Mouse (Mus musculus) kidney, adult 2 months (tissue): ENCODE measurements around the gene Rab37. TPM values are rescaled to one million over a fixed set of nuclear protein-coding genes. Genes with fewer than 3 reads are reported as not detected.

ENCODE experiments used
- DNase-seq: peaks from one replicate; pipeline ENCODE4 v3.0.0; 2021
- H3K27ac ChIP-seq: fragments of 200-500 bp; 2 replicates; pipeline ENCODE4 v1.5.1; 2012; ENCODE audit warnings: low read depth, low read length, control low read depth, inconsistent platforms; ENCODE audit not compliant: insufficient read depth
- H3K27me3 ChIP-seq: fragments of 200-500 bp; replicated peaks from 2 replicates; pipeline ENCODE4 v1.6.1; 2012; ENCODE audit warnings: mild to moderate bottlenecking, moderate library complexity, low read length, inconsistent platforms; ENCODE audit not compliant: control insufficient read depth, insufficient read depth
- H3K36me3 ChIP-seq: fragments of 200-500 bp; 2 replicates; pipeline ENCODE4 v1.6.1; 2012; ENCODE audit warnings: mild to moderate bottlenecking, moderate library complexity, low read length, inconsistent platforms; ENCODE audit not compliant: control insufficient read depth, insufficient read depth
- H3K4me1 ChIP-seq: fragments of 200-500 bp; 2 replicates; pipeline ENCODE4 v1.6.1; 2011; ENCODE audit warnings: low read length; ENCODE audit not compliant: control insufficient read depth, insufficient read depth
- H3K4me3 ChIP-seq: fragments of 200-500 bp; 2 replicates; pipeline ENCODE4 v1.5.1; 2011; ENCODE audit warnings: mild to moderate bottlenecking, low read depth, low read length, control low read depth; ENCODE audit not compliant: insufficient read depth
- CTCF ChIP-seq: fragments of 200-500 bp; conservative IDR thresholded peaks from 2 replicates; pipeline ENCODE4 v1.5.1; 2011; ENCODE audit warnings: low read depth, mild to moderate bottlenecking, control low read depth, low read length, moderate library complexity, mixed read lengths; ENCODE audit not compliant: insufficient read depth, insufficient read length
- POLR2A ChIP-seq: fragments of 200-500 bp; IDR thresholded peaks from one replicate; pipeline ENCODE4 v1.6.1; 2011; ENCODE audit warnings: low read depth, low read length, control low read depth
- WGBS: fragments of 180-500 bp; shearing (Covaris S2); methylation state at CpG from one replicate; pipeline ENCODE4 v1.1.7; 2018; 5-methylcytosine and 5-hydroxymethylcytosine counted together
- polyA plus RNA-seq: library from polyadenylated mRNA; depleted of rRNA; stranded (reverse); fragments of >200 nt; gene quantifications from 2 replicates; pipeline ENCODE4 v1.2.3, GENCODE M21; 2012; rRNA removed

Gene Rab37
- polyA plus RNA-seq, 1 experiment: 1.1 TPM

DNA sequence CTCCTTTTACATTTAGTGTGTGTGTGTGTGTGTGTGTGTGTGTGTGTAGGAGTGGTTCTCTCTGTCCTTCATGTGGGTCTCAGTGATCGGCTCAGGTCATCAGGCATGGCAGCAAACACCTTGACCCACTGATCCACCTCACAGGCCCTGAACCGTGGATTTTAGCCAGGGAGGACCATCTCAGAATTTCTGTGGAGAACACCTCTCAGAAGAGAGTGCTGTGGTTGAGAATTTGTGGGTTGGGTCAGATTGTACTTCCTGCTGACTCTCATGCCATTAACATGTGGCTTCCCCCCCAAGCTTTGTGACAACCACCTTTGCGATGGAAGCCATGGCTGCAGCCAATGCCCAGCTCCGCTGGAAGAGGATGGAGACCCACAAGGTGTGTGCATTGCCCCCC lies 109.3 kb downstream of the Rab37 start:
- Histone ChIP-seq H3K27ac (no peak overlapping the region), H3K36me3 (no peaks in the 10 kb centered on the region; the same call in 1 of the 2 replicates), H3K4me3 (no peak overlapping the region), H3K4me1 (no peaks in the 10 kb centered on the region), H3K27me3 (no peaks in the 10 kb centered on the region)
- 82% methylated on average over 4 of the region's 4 CpGs for WGBS
- no peak for DNase-seq
- no peak for TF ChIP-seq CTCF
- TF ChIP-seq POLR2A: no peak

DNA sequence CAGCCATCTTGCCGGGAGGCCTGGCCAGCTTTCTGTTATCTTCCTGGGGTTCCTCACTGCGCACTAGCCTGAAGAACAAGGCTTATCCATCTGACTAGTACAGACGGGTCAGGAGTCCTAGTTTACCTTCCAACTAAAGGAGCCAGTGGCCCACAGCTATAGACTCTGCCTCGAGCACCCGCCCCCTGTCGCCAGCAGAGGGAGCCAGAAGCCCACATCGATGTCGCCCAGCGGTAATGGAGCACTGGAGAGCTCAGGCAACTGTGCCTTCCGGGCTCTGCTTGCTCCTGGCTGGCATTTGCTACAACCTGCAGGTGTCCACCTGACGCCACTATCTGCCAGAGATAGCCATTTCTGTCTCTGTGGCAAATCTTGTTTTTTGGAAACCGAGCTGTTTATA lies 111.1 kb downstream of the Rab37 start:
- Histone ChIP-seq H3K4me3 (no peak overlapping the region), H3K27me3 (no peaks in the 10 kb centered on the region), H3K4me1 (no peaks in the 10 kb centered on the region), H3K27ac (no peak overlapping the region), H3K36me3 (no peaks in the 10 kb centered on the region; the same call in 1 of the 2 replicates)
- TF ChIP-seq CTCF (peak; percentile 97), POLR2A (no peak)
- WGBS: 21% methylated on average over 12 of the region's 12 CpGs
- peak; percentile 81 for DNase-seq

DNA sequence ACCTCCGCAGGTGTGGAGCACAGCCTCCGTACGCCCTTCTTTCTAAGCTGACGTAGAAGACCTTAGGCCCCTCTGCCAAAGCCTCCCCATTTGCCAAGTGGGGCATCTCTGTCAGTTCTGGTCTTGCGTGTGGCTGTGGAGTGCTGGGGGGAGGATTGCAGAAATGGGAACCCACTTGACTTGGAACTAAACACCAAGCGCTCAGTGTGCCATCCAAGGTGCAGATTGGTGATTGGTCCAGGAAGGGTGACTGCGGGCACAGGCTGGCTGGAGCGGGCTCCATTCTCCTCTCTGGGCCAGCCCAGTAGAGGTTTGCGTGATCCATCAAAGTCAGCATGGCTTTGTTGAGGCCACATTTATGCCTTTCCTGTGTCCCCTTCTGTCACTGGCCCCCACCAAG lies 111.5 kb downstream of the Rab37 start:
- no peaks in the 10 kb centered on the region for H3K27me3 ChIP-seq
- 93% methylated on average over 9 of the region's 9 CpGs for WGBS
- no peak overlapping the region for H3K4me3 ChIP-seq
- TF ChIP-seq POLR2A (no peak), CTCF (no peak)
- no peak for DNase-seq
- no peaks in the 10 kb centered on the region for H3K4me1 ChIP-seq
- H3K36me3 ChIP-seq: no peaks in the 10 kb centered on the region; the same call in 1 of the 2 replicates
- no peak overlapping the region for H3K27ac ChIP-seq

DNA sequence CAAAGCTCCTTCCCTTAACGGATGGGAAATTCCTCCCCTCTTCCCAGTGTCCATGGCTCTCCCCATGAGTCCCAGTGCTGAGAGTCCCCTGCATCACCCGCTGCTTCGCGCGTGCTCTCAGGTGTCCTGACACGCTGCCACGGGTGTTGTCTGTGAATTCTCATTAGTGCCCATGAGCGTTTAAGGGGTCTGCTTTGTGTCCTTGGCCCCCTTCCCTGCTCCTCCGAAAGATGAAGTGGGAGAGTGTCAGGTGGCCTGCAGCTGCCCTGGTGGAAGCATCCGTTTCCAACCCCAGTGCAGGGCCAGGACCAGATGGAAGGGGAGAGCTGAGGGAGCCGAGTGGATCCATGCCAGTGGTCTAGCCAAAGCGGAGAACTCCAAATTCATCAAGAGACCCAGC lies 116.9 kb downstream of the Rab37 start:
- H3K4me3 ChIP-seq: no peak overlapping the region
- 90% methylated on average over 12 of the region's 12 CpGs for WGBS
- DNase-seq: no peak
- TF ChIP-seq POLR2A (no peak), CTCF (no peak)
- H3K4me1 ChIP-seq: no peaks in the 10 kb centered on the region
- no peak overlapping the region for H3K27ac ChIP-seq
- no peaks in the 10 kb centered on the region for H3K27me3 ChIP-seq
- no peaks in the 10 kb centered on the region; the same call in 1 of the 2 replicates for H3K36me3 ChIP-seq

DNA sequence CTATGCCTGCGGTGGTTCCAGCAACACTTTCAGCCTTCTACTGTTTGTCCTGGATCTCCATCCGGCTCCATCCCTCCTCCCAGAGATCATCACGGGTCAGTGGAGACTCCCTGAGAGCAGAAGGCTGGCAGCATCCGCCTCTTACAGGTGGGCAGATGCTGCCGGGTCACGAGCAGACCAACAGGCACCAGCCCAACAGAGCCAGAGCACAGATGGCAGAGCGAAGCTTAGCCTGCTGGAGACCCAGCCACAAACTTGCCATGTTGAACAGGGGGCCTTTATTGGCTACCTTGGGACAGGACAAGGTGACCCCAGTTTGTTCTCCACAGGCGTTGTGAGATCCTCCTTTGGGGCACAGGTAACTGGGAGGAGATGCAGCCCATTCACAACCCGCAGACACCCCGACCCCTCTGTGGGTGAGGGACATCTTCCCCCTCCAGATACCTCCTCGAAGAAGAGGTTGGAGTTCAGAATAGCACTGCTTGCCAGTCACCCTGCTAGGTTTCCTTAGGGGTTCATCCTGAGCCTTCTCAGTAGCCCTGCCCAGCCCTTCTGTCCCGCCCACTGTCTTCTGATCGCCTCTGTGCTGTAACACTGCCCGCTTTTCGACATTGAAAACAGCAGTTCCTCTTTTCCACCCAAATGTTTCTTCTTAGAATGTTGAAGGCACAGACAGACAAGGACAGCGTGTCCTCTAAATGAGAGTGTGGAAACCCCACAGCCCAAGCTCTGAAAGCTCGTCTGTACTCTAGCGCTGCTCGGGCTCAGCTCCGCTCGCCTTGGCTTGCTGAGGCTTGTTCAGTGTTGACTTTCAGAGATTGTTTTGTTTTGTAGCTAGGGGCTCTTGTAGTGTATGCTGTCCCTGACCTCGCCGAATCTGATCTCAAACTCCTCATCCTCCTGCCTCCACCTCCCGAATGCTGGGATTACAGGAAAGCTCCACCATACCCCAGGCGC lies 117.8 kb downstream of the Rab37 start:
- DNase-seq: no peak
- TF ChIP-seq POLR2A (no peak), CTCF (no peak)
- Histone ChIP-seq H3K4me1 (no peaks in the 10 kb centered on the region), H3K36me3 (no peaks in the 10 kb centered on the region; the same call in 1 of the 2 replicates), H3K4me3 (no peak overlapping the region), H3K27me3 (no peaks in the 10 kb centered on the region), H3K27ac (no peak overlapping the region)
- WGBS: 76% methylated on average over 25 of the region's 25 CpGs

DNA sequence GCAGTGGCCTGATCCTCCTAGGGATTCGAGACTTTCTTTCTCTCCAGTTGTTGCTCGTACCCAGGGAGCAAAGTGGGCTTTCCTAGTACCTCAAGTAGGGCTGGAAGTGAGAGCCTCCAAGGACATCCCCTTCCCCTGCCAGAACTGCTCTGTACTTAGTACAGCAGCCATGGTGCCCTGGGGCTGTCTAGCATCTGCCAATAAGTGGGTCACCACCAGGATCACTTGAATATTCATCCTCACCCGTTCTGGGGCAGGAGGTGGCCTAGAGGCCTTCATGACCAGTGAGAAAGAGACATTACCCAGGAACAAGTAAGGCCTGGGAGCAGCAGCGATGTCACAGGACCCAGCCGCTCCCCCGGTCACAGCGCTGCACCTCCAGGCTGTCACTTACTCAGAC lies 118.7 kb downstream of the Rab37 start:
- no peaks in the 10 kb centered on the region for H3K4me1 ChIP-seq
- no peaks in the 10 kb centered on the region for H3K27me3 ChIP-seq
- TF ChIP-seq POLR2A (no peak), CTCF (no peak)
- no peaks in the 10 kb centered on the region; the same call in 1 of the 2 replicates for H3K36me3 ChIP-seq
- no peak overlapping the region for H3K4me3 ChIP-seq
- no peak overlapping the region for H3K27ac ChIP-seq
- DNase-seq: no peak
- 84% methylated on average over 7 of the region's 7 CpGs for WGBS

Other genes starting within 250 kb of the Rab37 start
- 241 and 285 TPM in 2 replicates for gene Gprc5c, start 240.3 kb upstream of the Rab37 start, polyA plus RNA-seq
- gene Cd300a, start 201.4 kb upstream of the Rab37 start, polyA plus RNA-seq: 0.61 and 0.91 TPM in 2 replicates
- 0.18 and 0.33 TPM in 2 replicates for gene Cd300lb, start 157.0 kb upstream of the Rab37 start, polyA plus RNA-seq
- 0.72 TPM in 1 of 2 replicates, not detected in the other for gene Cd300c, start 122.3 kb upstream of the Rab37 start, polyA plus RNA-seq
- gene Cd300ld, start 101.5 kb upstream of the Rab37 start, polyA plus RNA-seq: 1.2 and 1.8 TPM in 2 replicates
- gene Cd300c2, start 89.6 kb upstream of the Rab37 start, polyA plus RNA-seq: 2.7 and 3.9 TPM in 2 replicates
- 0.19 and 0.39 TPM in 2 replicates for gene Cd300ld2, start 75.2 kb upstream of the Rab37 start, polyA plus RNA-seq
- 2.3 TPM in 1 of 2 replicates, not detected in the other for gene Cd300ld4, start 64.4 kb upstream of the Rab37 start, polyA plus RNA-seq
- gene Cd300ld5, start 53.7 kb upstream of the Rab37 start, polyA plus RNA-seq: 0.86 and 3.6 TPM in 2 replicates
- 8.1 and 15.8 TPM in 2 replicates for gene Cd300ld3, start 43.0 kb upstream of the Rab37 start, polyA plus RNA-seq
- 0.12 and 0.13 TPM in 2 replicates for gene Cd300e, start 29.3 kb upstream of the Rab37 start, polyA plus RNA-seq
- gene Cd300lf, start 42.6 kb downstream of the Rab37 start, polyA plus RNA-seq: 0.29 and 1.2 TPM in 2 replicates
- gene Slc9a3r1, start 71.9 kb downstream of the Rab37 start, polyA plus RNA-seq: 229 and 239 TPM in 2 replicates
- 13.0 and 14.8 TPM in 2 replicates for gene Tmem104, start 96.1 kb downstream of the Rab37 start, polyA plus RNA-seq
- gene Nat9, start 96.4 kb downstream of the Rab37 start, polyA plus RNA-seq: 32.4 and 35.3 TPM in 2 replicates
- 0.34 and 0.42 TPM in 2 replicates for gene Grin2c, start 175.8 kb downstream of the Rab37 start, polyA plus RNA-seq
- gene Fdxr, start 185.6 kb downstream of the Rab37 start, polyA plus RNA-seq: 18.0 and 21.0 TPM in 2 replicates
- gene Fads6, start 206.2 kb downstream of the Rab37 start, polyA plus RNA-seq: 14.0 and 18.1 TPM in 2 replicates
- not detected in 2 replicates for gene Otop2, start 215.7 kb downstream of the Rab37 start, polyA plus RNA-seq
- 0.04 and 0.05 TPM in 2 replicates for gene Ush1g, start 230.6 kb downstream of the Rab37 start, polyA plus RNA-seq
- gene Otop3, start 243.3 kb downstream of the Rab37 start, polyA plus RNA-seq: 0.07 and 0.13 TPM in 2 replicates